Mouse (Mus musculus) CH12.LX (cell line): ENCODE results near the gene Gzma. TPM values are rescaled to one million over a fixed set of nuclear protein-coding genes. Genes with fewer than 3 reads are reported as not detected.

Experiments used
- DNase-seq: peaks from one replicate; pipeline ENCODE4 v3.0.0-alpha.2; 2013; ENCODE audit errors: extremely low read depth
- H3K27ac ChIP-seq: 2 replicates; pipeline ENCODE4 v1.5.1; 2012; ENCODE audit warnings: low read depth, mild to moderate bottlenecking, control low read depth, moderate library complexity; ENCODE audit not compliant: insufficient read depth
- H3K27me3 ChIP-seq: replicated peaks from 2 replicates; pipeline ENCODE3; 2012; ENCODE audit warnings: inconsistent platforms
- H3K36me3 ChIP-seq, 2 experiments: replicated peaks in 1 of 2; 2 replicates each; pipeline versions ENCODE3 to v1.6.1; 2012; ENCODE audit warnings: inconsistent platforms in 1 of 2, low read length in 1 of 2, mild to moderate bottlenecking in 1 of 2, mixed read lengths in 1 of 2, moderate library complexity in 1 of 2; ENCODE audit not compliant: control insufficient read depth in 1 of 2, insufficient read depth in 1 of 2
- H3K4me1 ChIP-seq, 2 experiments: 2 replicates each; pipeline ENCODE4 v1.6.1; 2012; ENCODE audit warnings: inconsistent platforms in 1 of 2, moderate library complexity in 1 of 2; ENCODE audit not compliant: insufficient read depth in 2 of 2, control insufficient read depth in 1 of 2
- H3K4me2 ChIP-seq: 2 replicates; pipeline ENCODE4 v1.6.1; 2012; ENCODE audit warnings: low read depth, mild to moderate bottlenecking, control low read depth; ENCODE audit not compliant: poor library complexity, insufficient read depth, severe bottlenecking
- H3K4me3 ChIP-seq, 3 experiments: fragments of 150-350 bp in 1 of 3; sonication (generic) in 1 of 3; replicated peaks in 1 of 3; 2 replicates each; pipeline versions ENCODE3 to v1.5.1; 2011 to 2012; ENCODE audit warnings: low read depth in 2 of 3, low read length in 2 of 3, mild to moderate bottlenecking in 2 of 3, moderate library complexity in 2 of 3, control low read depth in 1 of 3, improper control_type of control experiment in 1 of 3, inconsistent platforms in 1 of 3, mixed read lengths in 1 of 3; ENCODE audit not compliant: poor library complexity in 1 of 3
- H3K79me2 ChIP-seq: replicated peaks from 2 replicates; pipeline ENCODE4 v1.6.1; 2012; ENCODE audit warnings: mild to moderate bottlenecking, moderate library complexity; ENCODE audit not compliant: control insufficient read depth, poor library complexity, insufficient read depth, severe bottlenecking; ENCODE audit errors: extremely low read depth
- H3K9ac ChIP-seq: 2 replicates; pipeline ENCODE4 v1.6.1; 2012; ENCODE audit warnings: low read depth, mild to moderate bottlenecking, control low read depth, moderate library complexity; ENCODE audit not compliant: insufficient read depth
- H3K9me3 ChIP-seq: replicated peaks from 2 replicates; pipeline ENCODE3; 2012; ENCODE audit warnings: low read length, inconsistent platforms, mixed read lengths
- BHLHE40 ChIP-seq: IDR thresholded peaks from 2 replicates; pipeline ENCODE4 v1.6.1; 2011; ENCODE audit warnings: mild to moderate bottlenecking, low read depth, low read length, improper control_type of control experiment
- CTCF ChIP-seq, 2 experiments: IDR thresholded peaks in 1 of 2; conservative IDR thresholded peaks in 1 of 2; 2 replicates each; pipeline ENCODE4 v1.5.1; 2011 to 2012; ENCODE audit warnings: low read depth in 2 of 2, low read length in 2 of 2, improper control_type of control experiment in 1 of 2, inconsistent platforms in 1 of 2, mild to moderate bottlenecking in 1 of 2, moderate library complexity in 1 of 2
- HCFC1 ChIP-seq: IDR thresholded peaks from 2 replicates; pipeline ENCODE4 v1.6.1; 2012; ENCODE audit warnings: low read depth, mild to moderate bottlenecking, inconsistent platforms, low read length, improper control_type of control experiment
- IRF4 ChIP-seq: IDR thresholded peaks from 2 replicates; pipeline ENCODE4 v1.6.1; 2014; ENCODE audit warnings: low read depth, mild to moderate bottlenecking, inconsistent platforms, low read length, improper control_type of control experiment
- MAZ ChIP-seq: IDR thresholded peaks from 2 replicates; pipeline ENCODE4 v1.6.1; 2012; ENCODE audit warnings: low read depth, mild to moderate bottlenecking, inconsistent platforms, low read length, improper control_type of control experiment, moderate library complexity
- NELFE ChIP-seq: IDR thresholded peaks from 2 replicates; pipeline ENCODE4 v1.6.1; 2011; ENCODE audit warnings: low read depth, low read length, improper control_type of control experiment
- NRF1 ChIP-seq: IDR thresholded peaks from 2 replicates; pipeline ENCODE4 v1.6.1; 2014; ENCODE audit warnings: low read depth, mild to moderate bottlenecking, inconsistent platforms, low read length, improper control_type of control experiment, moderate library complexity
- POLR2A ChIP-seq: IDR thresholded peaks from 2 replicates; pipeline ENCODE4 v1.6.1; 2011; ENCODE audit warnings: low read depth, mild to moderate bottlenecking, improper control_type of control experiment, low read length
- RAD21 ChIP-seq: IDR thresholded peaks from 2 replicates; pipeline ENCODE4 v1.6.1; 2011; ENCODE audit warnings: low read depth, mild to moderate bottlenecking, low read length, improper control_type of control experiment, moderate library complexity
- SMC3 ChIP-seq: IDR thresholded peaks from 2 replicates; pipeline ENCODE4 v1.6.1; 2011; ENCODE audit warnings: low read depth, low read length, improper control_type of control experiment
- UBTF ChIP-seq: IDR thresholded peaks from 2 replicates; pipeline ENCODE4 v1.6.1; 2012; ENCODE audit warnings: low read depth, mild to moderate bottlenecking, inconsistent platforms, low read length, improper control_type of control experiment, moderate library complexity
- ZKSCAN1 ChIP-seq: IDR thresholded peaks from 2 replicates; pipeline ENCODE4 v1.6.1; 2012; ENCODE audit warnings: low read depth, inconsistent platforms, low read length, improper control_type of control experiment, borderline replicate concordance
- dilution Hi-C: fragments of 300-500 bp; cut with MboI; formaldehyde crosslinking; loops from 2 replicates; pipeline ENCODE4 v1.14.3; 2020; ENCODE audit warnings: low sequenced_read_pairs; ENCODE audit not compliant: extremely low pct_unique_long_range_greater_than_20kb, extremely low pct_ligation_motif_present
- in situ Hi-C: fragments of 300-500 bp; cut with MboI; formaldehyde crosslinking; loops from 3 replicates; pipeline ENCODE4 v1.14.3; 2019; ENCODE audit warnings: low sequenced_read_pairs, low pct_ligation_motif_present, low pct_unique_long_range_greater_than_20kb, mixed read lengths
- polyA plus RNA-seq: library from polyadenylated mRNA; unstranded; fragments of >175 nt; gene quantifications from 2 replicates; pipeline ENCODE4 v1.2.1, GENCODE M21; 2012; ENCODE audit warnings: low read depth; ENCODE audit not compliant: insufficient read length
- total RNA-seq, 2 experiments: library from RNA; depleted of rRNA; stranded (reverse); fragments of 300-350 nt in 1 of 2; fragments of >200 nt in 1 of 2; gene quantifications; 2 replicates each; pipeline ENCODE4 v1.2.3; 2012 to 2014

Gzma gene
- total and polyA plus RNA-seq, 3 experiments: not detected

GRCm38 (mm10) chr13:113047018-113047417 lies 53.8 kb downstream of the Gzma start:
- DNase-seq: no peak
- H3K79me2 ChIP-seq: no peaks in the 10 kb centered on the region
- H3K4me1 ChIP-seq: no peaks in the 10 kb centered on the region
- H3K27ac ChIP-seq: no peak overlapping the region
- H3K4me3 ChIP-seq: no peak overlapping the region
- dilution Hi-C loops (no loop called here), in situ Hi-C loops (loop anchor here (10.0 to 25.0 kb wide), 2 partner anchors 218 to 760 kb away; partner anchors contain the start of gene Ankrd55)
- H3K36me3 ChIP-seq: no peaks in the 10 kb centered on the region
- no peak overlapping the region for H3K9ac ChIP-seq
- TF ChIP-seq ZKSCAN1 (no peak), HCFC1 (no peak), UBTF (no peak), IRF4 (no peak), NRF1 (no peak), MAZ (no peak), BHLHE40 (no peak), POLR2A (no peak), CTCF (conservative IDR thresholded peaks at IDR 0.05 in 1 of 2, IDR thresholded peaks at IDR 0.05 in 1 of 2; ENCODE audit: low read depth in 2 of 2, low read length in 2 of 2) (no peak)
- H3K9me3 ChIP-seq: no peaks in the 10 kb centered on the region
- H3K27me3 ChIP-seq: no peaks in the 10 kb centered on the region
- H3K4me2 ChIP-seq: no peak overlapping the region

- peak; percentile 48 for DNase-seq
- Histone ChIP-seq H3K27ac (no peak within 1 kb of the TSS), H3K4me3 (no peak within 1 kb of the TSS), H3K27me3 (no peaks in the 10 kb centered on the region), H3K9me3 (no peaks in the 10 kb centered on the region), H3K79me2 (no peaks in the 10 kb centered on the region), H3K4me1 (no peaks in the 10 kb centered on the region), H3K4me2 (peak within 1 kb of the TSS; percentile 78), H3K9ac (no peak within 1 kb of the TSS), H3K36me3 (no peaks in the 10 kb centered on the region)
- in situ Hi-C loops: loop anchor here (10.0 to 25.0 kb wide), 2 partner anchors 218 to 759 kb away; partner anchors contain the start of gene Ankrd55
- dilution Hi-C loops: no loop called here
- TF ChIP-seq SMC3: peak; percentile 77
- no peak for TF ChIP-seq NELFE
- peak in 1 of 2 experiments; percentile 83; a peak in 2 of 4 replicates for TF ChIP-seq CTCF (conservative IDR thresholded peaks at IDR 0.05 in 1 of 2, IDR thresholded peaks at IDR 0.05 in 1 of 2; ENCODE audit: low read depth in 2 of 2, low read length in 2 of 2)
- peak; percentile 81 for TF ChIP-seq RAD21
Observed at GRCm38 (mm10) chr13:113046211-113046883, 54.4 kb downstream of the Gzma start, which contains the start of gene Gpx8. Gene Gpx8, minus strand, starts transcription at chr13:113046410.
